Mouse (Mus musculus) spleen, adult 2 months (tissue): ENCODE measurements around the gene Slc25a20. TPM values are rescaled to one million over a fixed set of nuclear protein-coding genes. Genes with fewer than 3 reads are reported as not detected.

Source experiments
- DNase-seq, 2 experiments: peaks; one replicate each; pipeline versions ENCODE4 v3.0.0 to v3.0.0-alpha.2; 2012 to 2021; ENCODE audit warnings: low spot score in 2 of 2, low read depth in 1 of 2
- H3K27ac ChIP-seq: fragments of 200-500 bp; 2 replicates; pipeline ENCODE4 v1.5.1; 2012; ENCODE audit warnings: low read length, inconsistent platforms; ENCODE audit not compliant: insufficient read depth
- H3K27me3 ChIP-seq: fragments of 200-500 bp; 2 replicates; pipeline ENCODE4 v1.6.1; 2012; ENCODE audit warnings: mild to moderate bottlenecking, moderate library complexity, low read length, inconsistent platforms; ENCODE audit not compliant: control insufficient read depth, insufficient read depth
- H3K36me3 ChIP-seq: fragments of 200-500 bp; 2 replicates; pipeline ENCODE4 v1.6.1; 2012; ENCODE audit warnings: mild to moderate bottlenecking, low read length, inconsistent platforms; ENCODE audit not compliant: control insufficient read depth, insufficient read depth
- H3K4me1 ChIP-seq: fragments of 200-500 bp; 2 replicates; pipeline ENCODE4 v1.6.1; 2011; ENCODE audit warnings: inconsistent platforms; ENCODE audit not compliant: control insufficient read depth, insufficient read depth, insufficient read length
- H3K4me3 ChIP-seq: fragments of 200-500 bp; 2 replicates; pipeline ENCODE4 v1.5.1; 2011; ENCODE audit warnings: mild to moderate bottlenecking, inconsistent platforms; ENCODE audit not compliant: insufficient read depth, insufficient read length; ENCODE audit errors: extremely low read depth
- CTCF ChIP-seq: fragments of 200-500 bp; IDR thresholded peaks from 2 replicates; pipeline ENCODE4 v1.5.1; 2011; ENCODE audit warnings: mild to moderate bottlenecking, inconsistent platforms; ENCODE audit not compliant: insufficient read depth, insufficient read length, insufficient replicate concordance; ENCODE audit errors: extremely low read depth
- POLR2A ChIP-seq: fragments of 200-500 bp; IDR thresholded peaks from 2 replicates; pipeline ENCODE4 v1.6.1; 2011; ENCODE audit warnings: low read depth, low read length, inconsistent platforms
- WGBS: fragments of 180-500 bp; shearing (Covaris S2); methylation state at CpG from one replicate; pipeline ENCODE4 v1.1.7; 2018; 5-methylcytosine and 5-hydroxymethylcytosine counted together
- polyA plus RNA-seq: library from polyadenylated mRNA; depleted of rRNA; stranded (reverse); fragments of >200 nt; gene quantifications from 2 replicates; pipeline ENCODE4 v1.2.3, GENCODE M21; 2012

The Slc25a20 gene
- polyA plus RNA-seq, 1 experiment: 8.4 TPM

DNA sequence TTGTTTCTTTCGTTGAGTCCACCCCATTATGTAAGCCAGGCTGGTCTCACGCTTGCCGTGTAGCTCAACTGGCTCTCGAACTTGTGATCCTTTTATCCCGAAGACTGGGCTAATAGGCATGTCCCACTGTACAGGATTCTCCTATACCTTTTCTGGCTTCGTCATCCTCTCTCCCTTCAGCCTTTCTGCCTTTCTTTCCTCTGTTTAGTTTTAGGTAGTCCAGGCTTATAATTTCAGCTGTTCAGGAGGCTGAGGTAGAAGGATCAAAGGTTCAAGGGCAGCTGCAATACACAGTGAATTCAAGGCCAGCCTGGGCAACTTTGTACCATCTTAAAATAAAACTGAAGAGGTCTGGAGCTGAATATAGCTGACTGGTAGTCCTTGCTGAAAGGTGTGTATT is 25.3 kb downstream of the Slc25a20 start:
- WGBS: 93% methylated on average over 6 of the region's 6 CpGs
- peaks cover 2% of the 10 kb centered on the region for H3K27me3 ChIP-seq
- H3K27ac ChIP-seq: no peak overlapping the region
- H3K36me3 ChIP-seq: peaks cover 5% of the 10 kb centered on the region; the same call in 1 of the 2 replicates
- DNase-seq: no peak
- TF ChIP-seq POLR2A: no peak
- TF ChIP-seq CTCF: no peak
- H3K4me3 ChIP-seq: no peak overlapping the region
- H3K4me1 ChIP-seq: no peaks in the 10 kb centered on the region

DNA sequence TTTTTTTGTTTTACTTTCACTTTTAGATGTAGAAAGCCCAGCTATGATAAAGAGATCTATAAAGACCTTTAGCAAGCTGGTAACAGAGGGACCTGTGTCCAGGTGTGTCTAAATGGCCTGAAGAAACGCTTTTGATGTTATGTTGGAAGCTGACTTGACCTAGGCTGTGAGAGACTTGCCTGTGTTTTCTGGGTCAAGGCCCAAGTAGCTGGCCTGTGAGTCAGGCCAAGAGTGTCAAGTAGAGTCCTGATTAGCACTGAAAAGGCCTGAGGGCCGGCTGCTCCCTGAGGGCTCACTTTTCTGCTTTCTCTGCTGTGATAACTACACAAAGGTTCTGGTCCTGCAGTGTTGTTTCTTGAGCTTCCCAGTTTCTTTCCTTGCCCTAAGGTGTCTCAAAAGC is 25.8 kb downstream of the Slc25a20 start:
- peaks cover 7% of the 10 kb centered on the region for H3K27me3 ChIP-seq
- WGBS: 84% methylated on average over 2 of the region's 2 CpGs
- TF ChIP-seq CTCF (no peak), POLR2A (no peak)
- H3K4me3 ChIP-seq: no peak overlapping the region
- H3K36me3 ChIP-seq: peaks cover 5% of the 10 kb centered on the region; the same call in 1 of the 2 replicates
- DNase-seq: no peak
- no peak overlapping the region for H3K27ac ChIP-seq
- no peaks in the 10 kb centered on the region for H3K4me1 ChIP-seq

DNA sequence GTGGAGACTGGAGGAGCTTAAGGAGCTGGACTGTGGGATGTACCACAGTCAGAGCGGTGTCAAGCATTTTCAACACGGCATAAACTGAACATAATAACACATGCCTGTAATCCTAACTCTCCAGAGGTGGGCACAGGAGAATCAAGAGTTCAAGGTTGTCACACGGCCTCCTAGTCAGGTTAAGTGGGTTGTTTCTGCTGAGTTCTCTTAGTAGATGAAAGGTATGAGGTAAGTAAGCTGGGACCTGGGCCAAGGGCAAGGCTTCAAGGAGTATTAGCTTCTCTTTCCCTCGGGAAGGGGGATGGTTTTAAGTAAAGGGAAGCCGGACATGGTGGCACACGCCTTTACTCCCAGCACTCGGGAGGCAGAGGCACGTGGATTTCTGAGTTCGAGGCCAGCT is 26.6 kb downstream of the Slc25a20 start:
- no peak overlapping the region for H3K27ac ChIP-seq
- no peak overlapping the region for H3K4me3 ChIP-seq
- no peak for DNase-seq
- 90% methylated on average over 9 of the region's 9 CpGs for WGBS
- TF ChIP-seq POLR2A (no peak), CTCF (no peak)
- no peaks in the 10 kb centered on the region for H3K4me1 ChIP-seq
- peaks cover 7% of the 10 kb centered on the region for H3K27me3 ChIP-seq
- peaks cover 2% of the 10 kb centered on the region; the same call in 1 of the 2 replicates for H3K36me3 ChIP-seq

DNA sequence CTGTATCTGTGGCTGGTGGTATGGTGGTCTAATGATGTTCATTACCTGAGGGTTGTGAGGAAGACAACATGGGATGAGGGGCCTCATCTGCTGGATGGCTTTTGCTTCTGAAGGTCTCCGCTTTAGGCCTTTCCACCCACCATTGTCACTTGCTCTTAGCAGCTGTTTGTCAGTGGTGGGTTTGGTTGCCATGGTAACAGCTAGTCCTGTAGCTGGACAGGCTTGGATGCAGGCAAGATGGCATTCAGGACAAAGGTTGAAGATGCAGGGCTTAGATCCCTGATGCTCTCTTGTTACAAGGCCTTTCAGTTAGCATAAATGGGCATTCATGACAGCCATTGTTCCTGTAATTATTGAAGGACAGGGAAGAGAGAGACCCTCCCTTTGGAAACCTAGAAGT is 27.2 kb downstream of the Slc25a20 start, which contains the start of gene Prkar2a:
Prkar2a (plus strand) TSS at position 209 of the 400 bp plus-strand sequence.
- 95% methylated on average over 1 of the region's 1 CpGs for WGBS
- H3K27me3 ChIP-seq: peaks cover 7% of the 10 kb centered on the region
- no peak for DNase-seq
- H3K4me3 ChIP-seq: no peak within 1 kb of the TSS
- no peak for TF ChIP-seq POLR2A
- TF ChIP-seq CTCF: no peak
- no peak within 1 kb of the TSS for H3K27ac ChIP-seq
- H3K36me3 ChIP-seq: peaks cover under 1% of the 10 kb centered on the region; the same call in 1 of the 2 replicates
- H3K4me1 ChIP-seq: no peaks in the 10 kb centered on the region

DNA sequence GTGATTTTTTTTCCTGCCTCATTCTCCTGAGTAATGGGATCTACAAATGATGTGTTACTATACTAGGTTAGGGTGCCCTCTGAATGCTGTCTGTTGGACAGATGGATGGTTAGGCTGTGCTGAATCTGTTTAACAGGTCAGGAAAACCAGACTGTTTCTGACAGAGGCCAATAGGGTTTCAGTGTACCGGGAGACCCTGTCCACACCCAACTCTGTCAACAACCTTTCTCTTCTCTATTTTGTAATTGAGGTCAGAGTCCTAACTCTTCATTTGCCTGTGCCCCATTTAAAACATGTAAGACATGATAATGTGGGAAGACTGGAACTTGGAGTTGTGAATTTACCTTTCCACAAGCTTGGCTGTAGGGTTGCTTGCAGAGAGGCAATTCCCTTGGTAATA is 28.1 kb downstream of the Slc25a20 start:
- Histone ChIP-seq H3K36me3 (no peaks in the 10 kb centered on the region), H3K4me1 (no peaks in the 10 kb centered on the region), H3K27me3 (peaks cover 7% of the 10 kb centered on the region), H3K4me3 (no peak overlapping the region), H3K27ac (no peak overlapping the region)
- TF ChIP-seq POLR2A (no peak), CTCF (no peak)
- WGBS: 91% methylated on average over 1 of the region's 1 CpGs
- no peak for DNase-seq

DNA sequence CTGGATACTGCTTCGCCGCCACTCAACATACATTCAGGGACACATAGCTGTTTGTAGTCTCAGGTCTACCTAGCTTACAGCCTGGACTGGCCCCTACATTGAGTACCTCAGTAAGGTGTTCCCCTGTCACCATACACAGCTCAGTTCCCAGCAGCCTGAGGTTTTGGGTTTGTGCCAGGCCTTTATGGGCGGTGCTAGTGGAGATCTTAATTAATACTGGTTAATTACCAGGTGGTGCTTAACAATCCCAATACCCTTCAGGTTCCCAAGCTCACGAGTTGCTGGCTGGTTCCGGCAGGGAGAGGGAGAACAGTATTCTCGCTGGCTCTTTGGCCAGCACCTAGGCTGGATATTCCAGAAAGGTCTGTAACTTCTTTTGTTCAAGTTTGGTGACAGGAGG is 29.0 kb downstream of the Slc25a20 start:
- WGBS: 95% methylated on average over 6 of the region's 6 CpGs
- Histone ChIP-seq H3K4me1 (no peaks in the 10 kb centered on the region), H3K36me3 (no peaks in the 10 kb centered on the region), H3K4me3 (no peak overlapping the region), H3K27me3 (peaks cover 7% of the 10 kb centered on the region), H3K27ac (no peak overlapping the region)
- no peak for DNase-seq
- TF ChIP-seq CTCF (no peak), POLR2A (no peak)

DNA sequence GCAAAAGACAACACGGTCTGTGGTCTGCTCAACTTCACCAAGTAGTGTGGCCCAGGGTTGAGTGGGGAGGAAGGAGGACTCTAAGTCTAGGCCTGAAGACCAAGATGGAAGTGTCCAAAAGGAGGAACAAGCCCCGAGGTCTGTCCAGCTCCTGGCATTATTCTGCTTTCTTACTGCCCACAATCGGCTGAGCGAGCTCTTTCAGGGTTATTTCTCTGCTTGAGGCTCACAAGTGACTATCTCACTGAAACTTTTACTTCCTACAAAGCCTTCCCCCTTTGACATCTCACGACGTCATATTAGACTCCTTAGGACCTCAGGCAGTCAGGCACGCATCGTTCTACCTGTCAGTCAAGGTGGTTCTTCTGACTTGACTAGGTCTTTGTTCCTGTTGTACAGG is 29.5 kb downstream of the Slc25a20 start:
- no peak for TF ChIP-seq POLR2A
- no peak for TF ChIP-seq CTCF
- no peak for DNase-seq
- Histone ChIP-seq H3K36me3 (no peaks in the 10 kb centered on the region), H3K27ac (no peak overlapping the region), H3K4me1 (no peaks in the 10 kb centered on the region), H3K4me3 (no peak overlapping the region), H3K27me3 (peaks cover 7% of the 10 kb centered on the region)
- 38% methylated on average over 8 of the region's 8 CpGs for WGBS
